Mouse (Mus musculus) 416B (cell line): ENCODE results near the gene 1600014C10Rik.

ENCODE experiments used
- DNase-seq: peaks from one replicate; pipeline ENCODE4 v3.0.0; 2011; ENCODE audit warnings: low read depth

1600014C10Rik gene

DNA sequence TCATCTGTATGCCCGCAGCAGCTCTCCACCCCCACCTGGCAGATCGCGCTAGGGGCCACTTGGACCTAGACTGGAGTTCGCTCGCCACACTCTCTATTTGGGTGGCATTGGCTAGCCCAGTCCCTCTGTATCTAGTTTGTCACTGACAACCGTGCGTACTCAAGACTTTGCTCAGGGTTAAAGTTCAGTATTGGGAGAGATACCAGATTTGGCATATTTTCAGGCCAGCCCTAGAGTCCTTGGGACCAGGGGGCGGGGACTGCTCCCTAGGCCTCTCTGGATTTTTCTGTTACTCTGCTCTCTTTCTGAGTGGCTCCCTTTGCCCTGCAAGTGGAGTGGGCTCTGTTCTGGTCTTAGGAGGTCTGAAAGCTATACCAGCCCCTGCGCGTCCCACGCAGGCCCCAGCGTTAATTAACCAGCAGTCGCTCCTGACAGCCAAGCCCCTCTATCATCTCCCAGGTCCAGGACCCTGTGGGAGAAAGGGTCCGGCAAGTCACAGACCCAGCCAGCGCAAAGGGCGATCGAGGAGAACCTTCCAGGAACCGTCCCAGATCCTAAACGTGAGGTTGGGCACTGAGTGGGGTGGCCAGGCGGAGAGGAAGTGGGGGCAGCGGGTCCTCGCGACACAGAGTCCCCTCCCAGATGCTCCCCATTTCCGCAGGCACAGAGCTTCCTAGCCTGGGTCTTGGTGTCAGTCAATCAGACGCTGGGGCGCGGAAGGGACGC, at the start of gene 1600014C10Rik:
Gene 1600014C10Rik, plus strand, starts transcription at position 256 of the 726 bp plus-strand sequence.
- no peak for DNase-seq

- no peak for DNase-seq
Measured at GRCm38 (mm10) chr7:38134471-38134870, 48.5 kb upstream of the 1600014C10Rik start.

- DNase-seq: no peak
Measured at GRCm38 (mm10) chr7:38140324-38140723, 42.7 kb upstream of the 1600014C10Rik start.

GRCm38 (mm10) chr7:38141747-38142545, 41.1 kb upstream of the 1600014C10Rik start:
- peak; percentile 82 for DNase-seq

- DNase-seq: no peak
Measured at GRCm38 (mm10) chr7:38147477-38147876, 35.5 kb upstream of the 1600014C10Rik start.

DNA sequence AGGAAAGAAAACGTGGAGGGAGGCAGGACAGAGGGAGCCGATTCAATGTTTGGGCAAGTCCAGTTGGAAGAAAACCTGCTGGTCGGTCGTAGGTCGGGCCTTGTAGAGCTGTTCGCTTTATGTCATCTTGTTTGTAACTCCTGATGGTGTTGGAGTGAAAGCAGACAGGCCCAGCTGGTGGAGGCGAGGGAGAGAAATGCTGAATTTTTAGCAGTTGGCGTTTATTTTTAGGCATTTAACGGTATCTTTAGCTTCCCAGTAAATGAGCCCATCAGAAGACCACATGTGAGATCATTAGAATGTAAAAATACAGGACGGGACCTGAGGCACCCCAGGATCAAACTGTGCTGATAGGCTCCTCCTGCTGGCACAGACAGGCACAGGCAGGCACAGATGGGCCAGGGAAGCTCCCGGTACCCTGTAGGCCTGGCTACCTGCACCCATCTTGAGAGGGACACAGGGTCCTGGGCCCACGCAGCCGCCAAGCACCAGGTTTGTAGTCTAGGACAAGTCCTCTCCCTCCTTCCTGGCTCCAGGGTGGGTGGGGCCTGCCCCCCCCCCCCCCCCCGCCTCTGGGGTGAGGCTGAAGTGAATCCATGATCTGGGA, 31.2 kb upstream of the 1600014C10Rik start:
- no peak for DNase-seq

DNA sequence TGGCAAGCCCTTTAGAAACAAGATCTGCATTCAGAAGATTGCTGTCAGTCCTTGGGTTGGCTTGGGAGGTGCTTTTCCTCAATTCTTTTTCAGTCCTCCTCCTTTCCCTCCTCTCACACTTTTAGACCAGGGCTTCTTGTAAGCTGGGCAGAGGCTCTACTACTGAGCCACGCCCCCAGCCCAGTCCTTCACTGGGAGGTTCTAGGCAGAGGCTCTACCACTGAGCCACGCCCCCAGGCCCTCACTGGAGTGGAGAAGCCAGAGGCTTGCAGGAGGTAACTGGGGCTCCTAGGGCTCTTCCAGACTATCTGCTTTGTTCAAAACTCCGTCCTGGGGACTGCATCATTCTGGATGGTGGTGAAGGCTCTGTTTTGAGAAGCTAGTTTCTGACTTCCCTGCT, 30.4 kb upstream of the 1600014C10Rik start:
- DNase-seq: no peak

DNA sequence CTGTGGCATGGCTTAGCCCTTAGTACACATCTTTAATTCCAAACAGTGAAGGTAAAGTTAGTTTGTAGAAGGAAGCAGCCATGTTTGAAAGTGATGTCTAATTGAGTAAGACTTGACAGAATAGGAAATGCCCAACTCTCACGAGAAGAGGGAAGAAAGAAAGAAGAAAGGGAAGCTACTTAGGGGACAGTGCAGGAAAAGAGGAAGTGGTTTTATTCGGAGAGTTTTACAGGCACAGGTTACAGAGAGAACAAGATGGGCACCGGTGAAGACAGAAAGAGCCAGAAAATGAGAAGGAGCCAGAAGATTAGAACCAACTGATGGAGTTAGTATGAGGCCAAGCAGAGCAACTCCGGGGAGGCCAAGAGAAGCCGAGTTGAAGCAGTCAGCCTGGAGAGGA, 27.2 kb upstream of the 1600014C10Rik start:
- peak; percentile 81 for DNase-seq

DNA sequence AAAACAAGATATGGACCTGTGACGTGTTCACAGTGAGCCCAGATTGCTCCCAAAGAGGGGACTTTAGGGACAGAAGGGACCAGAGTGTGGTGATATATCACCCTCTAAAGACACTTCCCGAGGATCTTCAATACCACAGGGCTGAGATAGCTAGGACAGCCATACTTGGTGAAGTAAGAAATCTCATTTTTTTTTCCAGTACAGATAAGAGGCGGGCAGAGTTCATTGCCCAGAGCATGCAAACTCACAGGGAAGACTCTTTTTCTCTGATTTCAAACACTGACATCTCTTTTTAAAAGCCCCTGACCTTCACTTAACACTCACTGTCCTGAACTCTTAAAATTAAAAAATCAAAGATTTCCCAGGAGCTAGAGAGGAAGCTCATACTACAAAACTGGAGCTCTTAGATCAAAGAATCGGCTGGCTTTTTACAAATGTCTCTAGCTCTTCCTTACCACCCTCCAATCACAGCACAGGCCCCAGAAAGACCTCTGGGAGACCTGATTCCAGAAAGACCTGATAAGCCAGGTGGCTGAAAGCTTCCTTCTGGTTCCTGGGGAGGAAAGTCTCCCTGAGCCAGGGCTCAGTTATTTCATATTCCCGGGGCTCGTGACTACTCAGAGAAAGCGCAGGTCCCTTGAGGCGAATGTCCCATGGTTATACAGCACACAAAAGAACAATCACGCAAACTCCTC, 24.1 kb upstream of the 1600014C10Rik start:
- DNase-seq: no peak

DNA sequence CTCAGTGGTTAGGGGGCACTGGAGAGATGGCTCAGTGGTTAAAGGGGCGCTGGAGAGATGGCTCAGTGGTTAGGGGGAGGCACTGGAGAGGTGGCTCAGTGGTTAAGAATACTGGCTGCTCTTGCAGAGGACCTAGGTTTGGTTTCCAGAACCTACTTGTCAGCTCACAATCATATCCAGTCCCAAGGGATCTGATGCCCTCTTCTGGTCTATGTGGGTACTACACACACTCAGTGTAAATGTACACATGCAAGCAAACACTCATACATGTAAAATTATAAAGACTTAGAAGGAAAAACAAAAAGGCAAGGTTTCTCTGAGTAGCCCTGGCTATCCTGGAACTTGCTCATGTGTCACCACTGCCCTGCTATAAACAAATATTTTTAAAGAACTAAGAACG, 21.6 kb upstream of the 1600014C10Rik start:
- peak; percentile 54 for DNase-seq

DNA sequence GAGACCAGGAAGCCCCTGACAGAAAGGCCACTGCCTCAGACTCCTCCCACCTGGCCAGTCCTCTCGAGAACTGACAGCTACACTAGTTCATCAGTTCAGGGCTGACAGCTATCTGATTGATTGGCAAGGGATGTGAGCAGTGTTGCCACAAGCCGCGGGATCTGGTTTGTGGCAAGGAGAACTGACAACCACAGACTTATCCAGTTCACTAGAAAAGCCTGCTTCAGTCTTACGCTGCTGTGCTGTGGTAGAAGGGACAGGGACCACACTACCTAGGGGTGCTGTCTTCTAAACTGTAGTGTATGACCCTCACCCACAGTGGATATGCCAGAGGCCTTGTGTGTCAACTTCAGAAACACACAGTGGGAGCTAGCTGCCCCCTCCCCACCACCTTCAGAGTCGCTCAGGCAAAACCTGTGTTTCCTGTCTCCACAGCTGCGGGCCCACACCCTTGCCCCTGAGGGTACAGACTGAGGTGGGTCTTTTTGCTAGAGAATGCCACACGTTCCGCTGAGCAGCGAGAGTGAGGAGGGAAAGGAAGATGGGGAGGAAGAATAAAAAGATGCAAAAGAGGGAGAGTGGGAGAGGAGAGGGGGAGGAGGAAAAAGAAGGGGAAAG, 19.5 kb upstream of the 1600014C10Rik start:
- peak; percentile 27 for DNase-seq

GRCm38 (mm10) chr7:38166930-38167645, 15.9 kb upstream of the 1600014C10Rik start:
- no peak for DNase-seq

- peak; percentile 68 for DNase-seq
Measured at GRCm38 (mm10) chr7:38167724-38168141, 15.3 kb upstream of the 1600014C10Rik start.

- no peak for DNase-seq
Measured at GRCm38 (mm10) chr7:38173871-38174270, 9.1 kb upstream of the 1600014C10Rik start.

DNA sequence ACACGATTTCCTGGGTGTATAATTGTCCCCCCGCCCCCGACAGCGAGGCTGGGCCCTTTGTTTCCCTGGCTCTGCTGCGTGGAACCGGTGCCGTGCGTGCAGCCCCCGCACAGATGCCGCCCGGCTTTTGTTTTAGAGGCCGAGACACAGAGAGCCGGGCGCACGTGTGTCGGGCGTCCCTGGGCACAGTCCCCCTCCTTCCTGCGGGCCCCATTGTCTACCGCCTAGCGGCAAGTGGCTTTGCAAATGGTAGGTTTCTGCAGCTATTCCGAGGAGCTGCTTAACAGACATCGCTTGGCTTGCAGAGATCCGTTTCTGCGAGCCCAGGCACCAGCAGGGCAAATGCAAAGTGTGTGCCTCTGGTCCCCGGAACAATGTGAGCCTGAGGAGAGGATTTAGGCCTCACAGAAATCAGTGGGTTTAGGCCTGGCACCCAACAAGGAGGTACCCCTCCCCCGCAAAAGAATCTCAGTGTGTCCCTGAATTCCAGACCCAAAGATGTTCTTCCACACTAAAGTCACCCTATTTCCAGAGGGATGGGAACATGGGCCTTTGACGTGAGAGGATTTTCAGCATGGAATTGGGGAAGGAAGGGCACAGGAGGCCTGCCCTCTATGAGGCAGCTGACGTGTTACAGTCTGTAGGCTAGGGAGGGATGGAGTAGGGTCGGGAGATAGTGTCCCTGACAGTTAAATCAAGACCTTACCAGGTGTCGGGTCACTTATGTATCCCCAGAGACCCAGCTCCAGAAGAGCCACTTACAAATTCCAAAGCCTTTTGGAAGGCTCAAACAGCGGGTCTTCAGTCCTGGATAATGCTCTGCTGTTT, 8.5 kb upstream of the 1600014C10Rik start:
- no peak for DNase-seq

GRCm38 (mm10) chr7:38176056-38176455, 7.0 kb upstream of the 1600014C10Rik start:
- DNase-seq: no peak

DNA sequence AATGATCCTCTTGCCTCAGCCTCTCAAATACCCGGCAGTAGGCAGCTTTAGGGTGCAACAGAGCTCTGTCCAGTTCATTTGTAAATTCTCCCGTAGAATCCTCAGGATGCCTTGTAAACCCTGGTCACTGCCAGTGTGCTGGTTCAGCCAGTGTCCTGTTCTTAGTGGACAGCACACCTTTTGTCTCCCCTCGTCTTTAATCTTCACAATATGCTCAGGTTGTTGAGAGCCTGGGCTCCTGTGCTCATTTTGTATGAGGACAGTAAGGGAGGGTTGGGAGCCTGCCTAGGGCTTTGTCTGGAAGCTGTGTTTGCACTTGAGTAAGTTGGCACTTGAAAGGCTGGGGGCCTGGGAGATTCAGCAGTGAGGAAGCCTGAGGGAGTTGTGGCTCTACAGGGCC, 3.1 kb upstream of the 1600014C10Rik start:
- no peak for DNase-seq

GRCm38 (mm10) chr7:38181366-38181765, 1.7 kb upstream of the 1600014C10Rik start:
- peak; percentile 78 for DNase-seq

DNA sequence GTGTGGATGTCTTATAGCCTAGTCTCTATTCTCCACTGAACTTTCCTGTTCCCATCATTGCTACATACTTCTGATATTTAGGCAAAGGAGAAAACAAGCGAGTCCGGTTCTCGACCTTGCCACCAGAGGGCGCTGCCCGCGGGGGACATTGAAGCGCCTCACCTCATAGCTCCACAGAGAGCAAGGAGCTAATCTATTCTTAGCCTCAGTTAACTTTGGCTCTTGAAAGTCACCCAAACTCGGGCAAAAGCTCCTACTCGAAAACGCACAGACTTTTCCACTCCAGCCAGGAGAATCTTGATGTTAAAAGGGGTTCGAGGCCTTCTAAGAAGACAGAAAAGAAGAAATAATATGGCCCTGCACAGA, 438 bp upstream of the 1600014C10Rik start:
- DNase-seq: peak; percentile 85

DNA sequence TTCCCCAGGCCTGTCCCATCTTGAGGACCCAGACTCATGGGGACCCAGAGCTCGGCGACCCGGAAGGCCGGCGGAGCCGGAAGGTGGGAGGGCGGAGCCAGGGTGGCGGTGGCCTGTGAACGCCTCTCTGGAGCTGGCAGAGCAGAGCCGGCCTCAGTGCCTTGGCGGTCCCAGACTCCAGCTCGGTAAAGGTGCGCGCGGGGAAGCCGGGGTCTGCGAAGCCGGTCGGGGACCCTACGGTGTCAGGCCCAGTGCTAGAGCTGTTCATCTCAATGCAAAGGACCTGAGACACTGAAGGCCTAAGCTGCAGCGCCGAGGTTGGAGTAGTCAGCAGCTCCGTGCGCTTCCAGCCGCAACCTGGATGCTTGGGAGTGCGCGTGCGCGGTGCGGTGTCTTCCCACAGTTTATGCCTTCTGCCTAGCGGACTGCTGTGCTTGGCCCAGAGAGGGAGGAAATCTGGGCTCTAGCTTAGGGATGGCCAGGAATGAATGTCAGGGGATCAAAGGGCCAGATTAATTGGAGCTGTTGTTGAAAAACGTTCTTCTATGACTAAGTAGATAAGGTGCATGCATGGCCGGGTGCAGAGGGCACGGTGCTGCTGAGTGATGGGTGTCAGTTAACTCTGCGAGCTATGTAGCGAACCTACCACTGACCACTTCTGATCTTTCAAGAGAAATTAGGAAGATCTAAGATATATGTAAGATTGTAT, 846 bp downstream of the 1600014C10Rik start:
- DNase-seq: peak; percentile 79
